Mouse (Mus musculus) retina, embryonic 14.5 days (tissue): ENCODE measurements at regions not wholly inside any gene's neighbourhood (a gene's known extent, or its start where the extent isn't known, plus 50 kb on each side); places are given as distances from the start of the nearest gene placed in this dataset.

Experiments
- DNase-seq: peaks from one replicate; pipeline ENCODE4 v3.0.0-alpha.2; 2015; ENCODE audit warnings: low spot score

DNA sequence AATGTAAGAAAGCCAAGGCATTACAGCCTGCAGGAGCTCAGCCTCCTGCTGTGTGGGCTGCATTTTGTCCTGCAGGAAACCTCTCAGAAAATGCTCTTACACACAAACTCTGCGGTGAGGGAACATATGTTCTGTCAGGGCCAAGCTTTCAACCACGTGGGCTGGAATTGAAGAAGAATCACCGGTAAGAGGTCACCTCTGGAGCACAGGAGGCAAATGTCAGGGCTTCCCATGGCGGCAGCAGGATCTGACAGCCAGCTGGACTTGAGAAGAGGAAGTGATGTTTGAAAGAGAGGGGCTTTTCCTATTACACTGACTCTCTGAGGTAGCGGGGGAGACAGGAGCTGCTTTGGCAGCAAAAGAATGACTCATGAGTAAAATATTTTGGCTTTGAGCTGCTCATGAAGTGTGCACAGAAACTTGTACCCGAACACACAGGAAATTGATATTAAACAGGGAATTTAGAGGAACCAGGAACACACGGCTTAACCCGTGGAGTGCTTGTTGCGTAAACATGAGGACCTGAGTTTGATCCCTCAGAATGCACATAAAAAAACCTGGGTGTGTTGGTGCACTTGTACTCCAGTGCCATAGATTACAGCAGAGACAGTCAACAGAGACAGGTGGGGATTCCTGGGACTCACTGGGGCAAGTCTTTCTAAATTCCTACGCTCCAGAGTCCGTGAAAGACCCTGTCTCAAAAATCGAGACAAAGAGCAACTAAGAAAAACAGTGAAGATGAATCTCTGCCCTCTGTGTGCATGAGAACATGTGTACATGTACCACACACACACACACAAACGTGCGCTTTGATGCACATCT is 848.1 kb upstream of the A1bg start:
- no peak for DNase-seq

DNA sequence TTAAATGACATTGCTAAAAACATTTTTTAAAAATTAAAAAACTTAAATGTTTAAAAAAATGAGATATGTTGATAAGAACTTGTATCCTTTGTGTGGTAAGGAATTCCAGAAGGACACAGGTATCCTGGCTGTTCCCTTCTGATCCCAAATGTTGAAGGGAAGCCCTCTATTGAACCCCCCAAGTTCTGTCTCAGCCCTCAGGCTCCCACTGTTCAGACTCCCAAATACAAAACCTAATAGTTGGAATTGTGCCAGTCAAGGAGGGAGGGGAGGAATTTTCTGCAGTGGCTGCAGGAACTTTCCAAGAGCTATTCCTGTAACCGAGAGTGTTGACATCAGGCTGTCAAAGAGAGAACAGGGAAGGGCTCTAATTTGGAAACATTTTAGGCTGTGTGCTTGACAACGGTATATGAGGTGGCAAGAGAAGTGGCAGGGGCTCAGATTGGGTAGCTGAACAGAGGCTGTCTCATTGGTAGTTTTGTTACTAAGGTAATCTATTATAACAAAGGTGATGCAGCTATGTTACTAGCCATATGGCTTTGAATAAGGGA is 843.8 kb upstream of the A1bg start:
- DNase-seq, result no peak

DNA sequence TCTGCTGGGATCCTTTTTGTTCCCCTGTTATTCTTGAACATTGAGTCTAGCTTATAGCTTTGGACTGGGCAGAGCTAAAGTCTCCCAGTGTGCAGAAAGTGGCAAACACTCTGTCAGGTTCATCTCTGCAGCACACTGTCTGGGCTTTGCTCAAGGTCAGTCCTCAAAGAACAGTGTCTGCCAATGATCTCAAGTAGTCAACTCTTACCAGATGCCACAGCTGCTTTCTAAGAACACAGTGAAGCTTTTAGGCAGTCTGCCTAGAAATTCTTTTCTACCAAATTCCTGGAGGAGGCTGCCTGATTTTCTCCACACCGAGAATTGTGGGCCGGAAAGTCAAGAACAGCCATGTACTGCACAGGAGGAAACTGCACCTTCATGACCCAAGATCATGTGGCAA is 831.0 kb upstream of the A1bg start:
- DNase-seq, result no peak

DNA sequence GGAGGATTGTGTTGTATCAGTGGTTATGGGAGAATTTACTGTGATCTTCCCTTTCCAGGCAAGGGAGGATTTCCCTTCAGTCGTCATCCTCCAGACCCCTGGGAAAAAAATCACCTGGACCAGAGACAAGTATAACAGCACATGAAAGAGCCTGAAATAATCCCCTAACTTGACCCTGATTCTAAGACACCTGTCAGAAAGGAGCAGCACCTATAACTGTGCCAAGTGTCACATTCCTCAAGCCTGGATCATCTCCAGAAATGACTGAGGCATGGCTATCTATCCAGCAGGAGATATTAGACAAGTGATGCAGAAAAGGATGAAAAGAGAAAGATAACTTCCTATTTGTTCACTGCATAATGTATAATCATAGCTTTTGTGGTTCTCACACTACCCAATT is 800.9 kb upstream of the A1bg start:
- DNase-seq, result no peak

DNA sequence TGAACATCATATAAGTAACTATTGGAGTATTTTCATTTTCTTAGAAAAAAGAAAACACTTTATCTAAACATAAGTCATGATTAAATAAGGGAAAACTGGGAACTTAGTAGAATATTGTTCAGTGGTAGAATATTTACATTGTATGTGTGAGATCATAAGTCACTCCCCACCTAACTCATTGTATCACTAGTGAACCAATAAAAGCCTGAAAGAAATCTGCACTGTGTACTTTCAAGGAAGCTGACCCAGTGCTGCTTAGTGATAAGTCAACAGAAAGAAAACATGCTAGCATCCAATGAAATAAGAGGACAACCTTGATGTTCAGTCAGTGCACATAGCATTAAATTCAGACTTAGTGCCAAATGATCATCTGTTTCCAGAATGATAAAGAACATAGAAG is 795.7 kb upstream of the A1bg start:
- DNase-seq, result no peak

DNA sequence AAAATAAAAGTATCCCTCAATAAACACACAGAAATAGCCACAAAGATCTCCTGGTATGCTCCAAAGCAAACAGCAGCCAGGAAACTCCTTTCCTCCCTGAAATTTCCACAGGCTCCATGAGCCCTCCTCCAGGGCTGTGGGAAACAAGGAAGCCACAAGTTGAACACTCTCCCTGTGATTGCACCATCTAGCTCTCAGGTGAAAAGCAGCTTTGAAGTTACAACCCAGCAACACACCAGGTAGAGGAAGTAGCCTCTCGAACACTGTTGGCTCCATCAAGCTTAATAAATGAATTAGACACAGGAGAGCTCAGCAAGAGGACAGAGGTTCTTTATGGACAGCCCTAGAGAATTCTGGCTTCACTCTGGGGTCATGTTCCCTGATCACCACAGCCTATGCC is 794.4 kb upstream of the A1bg start:
- DNase-seq, result no peak

DNA sequence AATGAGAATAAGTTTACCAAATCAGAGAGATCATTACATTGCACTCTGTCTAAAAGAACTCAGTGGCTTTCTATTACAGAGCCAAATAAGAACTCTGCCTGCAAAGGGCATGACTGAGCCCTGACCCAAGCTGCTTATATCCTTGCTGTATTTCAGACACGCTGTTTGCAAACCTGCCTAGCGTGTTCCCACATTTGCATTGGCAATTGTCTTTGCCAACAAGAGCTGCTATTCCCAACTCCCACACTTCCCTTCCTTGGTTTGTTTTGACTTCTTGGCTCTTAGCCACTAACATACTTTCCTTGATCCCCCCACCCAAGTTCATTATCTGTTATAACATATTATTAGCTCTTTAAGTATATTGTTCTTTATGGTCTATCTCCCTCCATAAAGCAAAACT is 791.1 kb upstream of the A1bg start:
- DNase-seq, result no peak

DNA sequence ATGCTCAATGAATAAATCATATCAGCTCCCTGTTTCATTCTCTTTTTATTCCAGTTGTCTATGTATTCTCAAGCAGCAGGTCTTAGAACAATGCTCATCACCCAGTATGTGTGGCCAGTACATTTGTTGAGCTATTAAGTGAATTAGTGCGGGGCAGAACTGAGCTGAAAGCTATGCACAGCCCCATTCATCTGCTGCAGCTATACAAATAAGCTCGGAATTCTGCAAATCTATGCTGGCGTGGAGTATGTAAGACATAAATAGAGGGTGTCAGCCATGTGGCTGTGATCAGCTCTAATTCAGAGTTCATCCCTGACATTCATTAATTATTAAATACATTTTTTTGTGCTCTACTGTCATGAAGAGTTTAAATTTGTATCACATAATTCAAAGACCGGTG is 786.1 kb upstream of the A1bg start:
- DNase-seq, result peak; percentile 26

DNA sequence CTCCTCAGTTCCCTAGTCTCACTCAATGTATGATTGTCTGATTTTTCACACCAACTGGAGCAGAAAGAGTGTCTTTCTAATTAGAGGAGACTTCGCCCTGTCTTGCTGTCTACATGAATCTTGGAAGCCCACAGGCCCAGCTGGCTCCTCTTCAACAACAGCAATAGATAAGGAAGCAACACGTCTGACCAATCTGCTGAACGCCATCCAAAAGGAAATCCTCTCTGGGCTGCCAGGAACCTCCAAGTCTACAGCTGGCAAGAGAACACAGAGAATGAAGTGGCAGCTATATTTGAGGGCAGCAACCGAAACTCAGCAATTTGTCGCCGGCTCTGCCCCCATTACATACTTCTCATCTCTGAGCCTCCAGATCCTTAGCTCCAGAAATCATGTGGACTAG is 785.1 kb upstream of the A1bg start:
- no peak for DNase-seq

DNA sequence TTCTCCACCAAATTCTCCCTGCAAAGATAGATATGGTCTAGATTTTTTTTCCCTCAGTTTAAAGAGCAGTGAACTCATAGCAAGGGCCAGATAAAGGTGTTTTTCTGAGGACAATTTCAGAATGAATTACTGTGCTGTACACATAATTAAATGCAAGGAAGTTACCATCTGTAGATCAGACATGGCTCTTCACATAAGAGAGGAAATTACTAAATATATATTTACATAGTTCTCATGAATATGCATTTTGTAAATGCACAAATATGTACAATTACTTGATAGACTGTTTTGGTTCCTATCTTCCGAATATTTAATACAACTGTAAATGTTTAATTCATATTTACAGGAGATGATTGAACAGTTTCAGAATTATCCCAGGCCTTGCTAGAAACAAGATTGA is 769.9 kb upstream of the A1bg start:
- no peak for DNase-seq

DNA sequence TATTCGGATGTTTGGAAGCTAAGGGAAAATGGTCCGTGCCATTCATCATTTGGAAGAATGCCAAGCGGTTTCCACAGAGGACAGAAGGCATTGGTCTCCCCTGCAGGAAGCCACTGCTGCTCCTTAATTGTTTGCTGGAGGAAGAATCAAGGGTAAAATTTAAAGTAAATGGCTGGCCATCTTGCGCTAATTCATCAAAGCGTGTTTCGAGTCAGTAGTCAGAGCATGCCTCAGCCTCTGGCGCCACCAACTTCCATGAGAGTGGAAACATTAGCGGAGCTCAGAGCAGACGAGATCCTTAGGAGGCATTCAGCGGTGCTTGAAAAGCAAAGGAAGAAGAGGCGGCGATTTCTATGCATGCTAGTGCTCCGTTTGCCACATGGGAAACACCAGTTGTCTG is 767.6 kb upstream of the A1bg start:
- peak; percentile 53 for DNase-seq

DNA sequence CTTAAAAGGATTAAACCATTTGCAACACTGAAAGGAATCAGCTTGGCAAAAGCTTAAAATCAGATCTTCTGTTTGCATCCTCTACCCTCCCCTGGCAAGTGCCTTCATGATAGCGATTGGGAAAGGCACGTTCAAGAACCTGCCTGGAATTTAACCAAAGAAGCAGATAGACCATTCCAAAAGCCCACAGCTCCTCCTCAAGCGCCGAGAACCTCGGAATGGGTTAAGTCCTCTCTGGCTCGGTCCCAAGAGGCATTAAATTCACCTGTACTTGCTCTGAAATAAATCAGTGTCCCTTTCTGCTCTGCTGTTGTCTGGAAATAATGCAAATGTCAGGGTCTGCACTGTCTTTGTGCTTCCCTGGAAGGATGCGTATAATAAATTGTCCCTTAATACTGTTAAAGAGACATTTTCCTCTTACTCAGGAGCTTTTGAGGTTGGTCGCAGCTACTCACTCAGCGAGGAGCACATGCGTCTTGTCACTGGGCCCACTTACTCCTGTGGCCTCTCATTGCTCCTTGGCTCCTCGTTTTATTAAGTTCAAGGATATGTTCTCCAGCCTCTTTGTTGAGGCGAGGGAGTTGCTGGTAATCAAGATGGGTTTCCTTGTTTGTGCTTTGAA is 767.1 kb upstream of the A1bg start:
- DNase-seq, result no peak

DNA sequence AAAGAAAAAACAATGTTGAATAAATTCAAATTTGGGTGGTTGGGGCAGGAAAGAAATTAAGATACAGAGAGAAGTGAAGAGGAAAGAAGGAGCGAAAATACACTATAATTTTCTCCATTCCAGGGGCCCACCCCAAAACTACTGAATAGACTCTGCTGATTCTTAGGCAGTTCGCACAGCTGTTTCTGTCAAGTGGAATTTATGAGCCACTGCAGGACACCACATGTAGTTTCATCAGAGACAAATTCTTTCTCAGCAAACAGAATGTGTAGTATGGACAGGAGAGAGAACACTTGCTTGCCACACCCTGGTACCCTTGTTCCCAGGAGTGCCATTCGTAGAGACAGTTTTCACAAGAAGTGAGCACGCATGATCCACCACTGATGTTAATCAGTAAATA is 760.2 kb upstream of the A1bg start:
- no peak for DNase-seq

DNA sequence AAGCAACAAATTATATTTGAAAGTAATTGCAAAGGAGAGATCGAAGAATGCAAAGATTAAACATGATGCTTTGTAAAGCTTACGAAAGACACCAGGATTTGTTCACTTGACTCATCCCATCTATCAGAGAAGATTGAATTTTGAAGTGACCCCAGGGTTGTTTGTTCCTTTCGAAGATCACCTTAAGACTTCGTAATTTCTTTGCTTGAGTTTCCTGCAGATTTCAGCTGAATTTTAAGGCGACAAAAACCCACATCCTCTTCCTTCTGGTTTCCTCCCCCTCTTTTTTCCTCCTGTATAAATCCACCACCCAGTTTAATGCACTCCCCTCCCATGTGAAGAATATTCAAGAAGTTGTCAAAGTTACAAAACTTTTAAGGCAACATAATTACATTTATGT is 747.7 kb upstream of the A1bg start:
- no peak for DNase-seq

DNA sequence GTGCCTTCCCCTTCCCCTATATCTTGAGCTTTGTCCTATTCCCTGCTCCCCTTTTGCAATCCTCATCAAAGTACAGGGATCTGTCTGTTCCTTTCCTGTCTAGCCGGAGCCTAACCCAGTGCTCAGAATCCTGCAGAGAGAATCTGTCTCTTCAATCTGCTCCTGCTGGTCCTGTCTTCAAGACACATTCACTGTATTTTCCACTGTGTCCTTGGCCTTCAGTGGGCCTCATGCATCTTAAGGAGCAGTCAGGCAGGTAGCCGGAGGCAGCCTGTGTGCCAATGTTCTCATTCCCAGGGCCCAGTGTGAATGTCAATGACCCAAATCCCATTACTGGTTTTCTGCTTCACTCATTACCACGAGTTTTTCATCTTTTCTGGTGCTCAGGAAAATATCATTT is 737.8 kb upstream of the A1bg start:
- DNase-seq, result no peak

DNA sequence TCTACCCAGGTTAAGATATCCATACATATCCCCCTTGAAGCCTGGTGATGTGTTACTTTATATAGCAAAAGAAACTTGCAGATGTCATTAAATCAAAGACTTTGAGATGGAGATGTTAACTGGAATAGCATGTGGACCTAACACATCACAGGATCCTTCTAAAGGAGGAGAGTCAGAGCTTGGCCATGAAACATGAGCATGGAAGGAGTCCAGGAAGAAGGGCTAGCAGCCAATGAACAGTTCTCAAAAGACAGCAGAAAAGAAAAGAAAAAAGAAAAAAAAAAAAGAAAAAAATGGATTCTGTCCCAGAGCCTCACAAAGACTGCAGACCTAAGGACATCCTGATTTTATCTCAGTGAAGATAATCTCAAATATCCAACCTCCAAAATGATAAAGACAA is 734.1 kb upstream of the A1bg start:
- DNase-seq, result no peak

DNA sequence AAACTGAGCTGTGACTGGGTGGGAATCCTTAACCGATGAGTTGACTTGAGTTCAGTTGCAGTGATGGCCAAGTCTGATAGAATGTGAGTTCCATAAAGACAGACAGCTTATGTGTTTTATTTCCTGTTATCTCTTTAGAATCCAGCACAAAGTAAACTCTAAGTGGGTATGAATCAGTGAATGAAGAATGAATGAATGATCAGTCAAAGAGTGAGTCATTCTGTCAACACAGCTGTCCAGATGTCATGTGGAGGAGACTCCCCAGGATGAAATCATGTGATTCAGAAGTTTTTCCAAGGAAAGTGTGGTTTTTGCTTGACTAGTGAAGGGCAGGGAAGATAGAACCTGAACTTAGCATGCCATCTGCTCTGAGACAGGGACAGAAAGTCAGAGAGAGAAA is 732.0 kb upstream of the A1bg start:
- DNase-seq, result no peak

DNA sequence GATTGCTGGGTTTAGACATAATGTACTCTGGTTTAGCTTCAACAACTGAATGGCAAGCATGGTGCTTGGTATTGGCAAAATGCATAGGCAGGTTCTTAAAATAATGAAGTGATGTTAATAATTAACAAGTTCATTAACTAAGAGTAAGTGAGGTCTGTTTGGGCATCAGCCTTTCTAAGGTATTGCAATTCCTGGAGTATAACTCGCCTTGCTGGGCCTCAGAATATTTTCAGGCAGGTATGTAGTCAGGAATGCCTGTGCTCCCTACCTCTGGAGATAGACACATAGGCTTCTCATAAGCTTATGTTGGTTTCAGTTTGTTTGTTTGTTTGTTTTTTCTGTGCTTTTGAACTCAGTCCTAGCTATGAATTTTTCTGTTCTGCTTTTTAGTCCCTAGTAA is 731.0 kb upstream of the A1bg start:
- no peak for DNase-seq

DNA sequence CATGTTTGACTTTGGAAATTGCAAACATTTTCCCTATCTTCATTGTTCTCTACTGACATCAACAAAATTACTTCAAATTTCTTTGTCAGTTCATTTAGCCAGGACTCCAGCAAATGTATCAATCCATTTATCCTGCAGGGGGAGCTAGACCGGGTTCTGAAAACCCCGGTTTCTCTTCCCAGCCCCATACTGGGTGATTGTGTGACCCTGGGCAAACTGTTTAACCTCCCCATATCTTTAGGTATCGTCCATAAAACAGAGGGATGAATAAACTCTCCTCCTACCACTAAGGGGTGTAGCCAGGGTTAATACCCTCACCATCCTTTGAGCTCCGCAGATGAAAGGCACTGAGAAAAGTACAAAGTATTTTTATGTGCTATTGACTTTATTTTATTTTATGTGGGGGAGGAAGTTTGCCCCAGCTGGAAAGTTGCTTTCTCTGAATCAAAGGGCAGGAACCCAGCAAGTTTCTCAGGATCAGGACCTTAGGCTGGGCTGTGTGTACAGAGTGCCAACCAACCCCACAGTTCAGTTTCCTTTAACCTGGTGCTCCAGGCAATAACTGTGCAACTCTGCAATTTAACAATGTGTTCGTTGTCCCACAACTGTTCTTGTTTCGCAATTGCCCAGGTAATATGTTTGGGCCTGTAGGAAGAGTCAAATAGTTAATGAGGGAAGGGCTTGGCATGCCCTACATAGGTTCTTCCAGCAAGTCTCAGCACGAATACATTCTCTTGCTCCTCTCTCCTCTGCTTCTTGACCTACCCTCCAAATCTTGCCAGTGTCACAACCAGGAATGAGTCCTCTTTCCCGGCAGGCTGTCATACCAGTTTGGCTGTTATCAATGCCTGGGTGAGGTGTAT is 696.1 kb upstream of the A1bg start:
- DNase-seq, result no peak

DNA sequence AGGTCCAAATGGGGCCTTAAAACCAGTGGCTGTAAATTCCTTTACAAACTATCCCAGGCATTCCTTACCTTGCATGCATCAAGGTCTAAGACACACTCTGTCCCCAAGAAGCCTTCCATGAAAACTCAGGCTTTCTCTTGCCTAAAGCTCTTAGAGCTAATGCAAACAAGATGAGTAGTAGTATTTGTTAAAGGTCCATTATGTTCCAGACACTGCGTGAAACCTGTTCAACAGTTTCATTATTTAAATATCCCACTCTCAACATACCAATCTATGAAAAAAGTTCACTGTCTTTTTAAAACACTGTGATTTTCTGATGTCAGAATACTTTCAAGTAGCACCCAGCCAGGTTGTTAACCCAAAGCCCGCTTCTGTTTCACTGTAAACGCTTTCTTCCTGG is 687.9 kb upstream of the A1bg start:
- no peak for DNase-seq

DNA sequence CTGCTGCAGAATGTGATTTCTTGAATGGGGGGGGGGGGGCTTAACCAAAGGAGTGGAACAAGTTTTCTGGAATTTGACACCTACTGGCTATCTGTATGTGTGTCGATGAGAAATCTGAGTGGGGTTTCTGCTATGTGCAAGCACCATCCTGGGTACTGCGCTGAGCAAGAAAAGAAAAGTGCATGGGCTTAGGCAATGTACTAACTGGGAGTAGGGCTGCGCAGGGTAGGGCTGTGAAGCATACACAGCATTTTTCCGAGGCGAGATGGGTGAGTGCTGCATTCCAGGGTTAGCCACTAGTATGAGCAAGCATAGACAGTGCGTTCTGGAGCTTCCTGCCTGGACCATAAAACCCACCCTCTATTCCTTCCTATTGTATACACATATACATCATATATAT is 686.8 kb upstream of the A1bg start:
- DNase-seq, result no peak

DNA sequence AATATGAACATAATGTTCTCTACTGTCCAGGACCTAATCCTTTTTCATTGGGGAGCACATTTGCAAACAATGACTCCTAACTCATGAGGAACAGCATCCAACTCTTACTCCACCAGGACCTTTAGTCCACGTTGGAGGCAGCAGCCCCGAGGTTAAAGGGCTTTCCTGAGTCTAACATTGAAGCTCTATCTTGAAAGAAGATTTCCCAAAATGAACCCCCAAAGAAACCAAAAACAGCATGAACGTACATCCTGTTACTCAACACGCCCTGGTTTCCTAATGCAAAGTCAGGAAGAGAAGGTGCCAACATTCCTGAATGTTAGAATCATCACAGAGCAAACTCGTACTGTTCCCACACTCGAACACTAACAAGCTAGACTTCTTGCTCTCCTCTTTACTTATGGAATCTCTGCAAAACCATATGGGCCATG is 685.5 kb upstream of the A1bg start:
- no peak for DNase-seq

DNA sequence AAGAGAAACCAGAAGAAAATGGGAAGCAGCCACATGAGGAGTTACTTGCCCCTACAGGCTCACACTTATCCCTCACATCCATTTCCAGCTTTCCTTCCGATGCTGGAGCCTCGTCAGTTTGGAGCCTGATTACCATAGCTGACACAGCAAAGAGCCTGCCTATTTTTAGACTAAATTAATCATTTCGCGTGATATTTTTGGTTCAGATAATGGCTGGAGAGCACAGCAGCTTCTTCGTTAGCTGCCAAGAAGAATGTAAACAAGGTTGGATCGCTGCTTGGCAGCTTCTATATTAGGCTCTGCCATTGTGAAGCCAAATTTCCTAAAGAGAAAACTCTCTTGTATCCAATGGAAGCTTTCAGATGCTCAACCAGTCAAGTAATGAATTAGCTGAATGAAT is 676.9 kb upstream of the A1bg start:
- no peak for DNase-seq
